Mouse (Mus musculus) skeletal muscle tissue, adult 2 months (tissue): ENCODE data around the gene Ezh1.

Experiments used
- DNase-seq: peaks from one replicate; pipeline ENCODE4 v3.0.0-alpha.2; 2012; ENCODE audit warnings: low read depth, low spot score

Gene Ezh1

DNA sequence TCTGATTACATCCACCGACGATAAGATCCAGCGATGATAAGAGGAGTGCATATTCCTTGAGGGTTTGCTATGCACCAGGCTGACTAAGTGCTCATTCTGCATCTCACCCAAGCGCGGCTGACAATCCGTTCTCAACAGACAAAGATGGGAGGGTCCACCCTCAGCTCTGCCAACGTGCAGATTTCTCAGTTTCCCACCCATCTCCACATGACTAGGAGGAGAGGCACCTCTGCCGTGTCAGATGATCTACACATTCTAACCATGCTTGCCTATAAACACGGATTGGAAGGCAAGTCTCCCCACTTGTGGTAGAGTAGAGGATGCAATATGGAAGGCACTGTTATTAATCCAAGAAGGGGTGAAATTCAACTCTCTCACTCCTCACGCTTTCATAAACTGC lies 77.5 kb downstream of the Ezh1 start:
- DNase-seq, result no peak

GRCm38 (mm10) chr11:101146377-101146776 lies 79.9 kb downstream of the Ezh1 start:
- DNase-seq, result no peak

DNA sequence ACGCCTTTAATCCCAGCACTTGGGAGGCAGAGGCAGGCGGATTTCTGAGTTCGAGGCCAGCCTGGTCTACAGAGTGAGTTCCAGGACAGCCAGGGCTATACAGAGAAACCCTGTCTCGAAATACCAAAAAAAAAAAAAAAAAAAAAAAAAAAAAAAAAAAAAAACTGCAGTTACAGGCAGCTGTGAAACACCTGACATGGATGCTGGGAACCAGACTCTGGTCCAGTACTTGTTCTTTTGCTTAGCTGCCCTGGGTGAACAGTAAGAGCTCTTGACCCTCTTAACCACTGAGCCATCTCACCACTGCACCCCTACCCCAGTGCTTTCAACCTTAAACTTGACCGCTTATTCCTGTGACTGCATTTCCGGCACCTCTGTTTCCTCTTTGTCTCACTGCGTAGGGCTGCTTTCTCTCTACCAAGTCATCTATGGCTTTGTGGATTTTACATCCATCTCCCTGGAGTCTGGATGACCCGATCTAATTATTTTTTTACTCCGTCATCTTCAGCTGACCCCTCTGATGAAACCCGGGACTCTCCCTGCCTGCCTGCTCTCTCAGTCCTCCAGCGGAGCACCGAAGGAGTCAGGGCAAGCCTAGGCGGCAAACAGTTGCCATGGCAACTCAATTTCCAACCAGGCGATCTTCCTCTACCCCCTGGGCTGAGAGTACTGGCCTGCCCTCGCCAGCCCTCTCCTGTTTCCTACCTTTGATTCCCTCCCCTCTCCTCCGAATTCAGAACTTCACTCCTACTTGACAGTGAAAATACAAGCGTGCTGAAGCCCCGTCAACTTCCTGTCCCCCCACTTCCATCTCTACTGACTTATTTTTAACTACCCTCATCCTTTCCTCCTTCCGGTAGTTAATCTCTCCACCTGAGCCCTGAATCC lies 82.7 kb downstream of the Ezh1 start:
- DNase-seq, result no peak

- DNase-seq, result no peak
These were observed 83.9 kb downstream of the Ezh1 start for GRCm38 (mm10) chr11:101142215-101142967.
